Mouse (Mus musculus): Measurements from ENCODE around the gene Hdgfl3. TPM values are rescaled to one million over a fixed set of nuclear protein-coding genes. Genes with fewer than 3 reads are reported as not detected.

The Hdgfl3 gene
- polyA plus RNA-seq, 1 experiment from 2014 or later, result 0.41 TPM

- Histone ChIP-seq H3K36me3 (replicated peaks) (no peaks in the 10 kb centered on the region), H3K27ac (replicated peaks) (no peak overlapping the region), H3K4me2 (no peak overlapping the region), H3K9me3 (replicated peaks) (no peaks in the 10 kb centered on the region), H3K9ac (no peak overlapping the region), H3K4me3 (replicated peaks) (no peak overlapping the region), H3K27me3 (peaks cover 19% of the 10 kb centered on the region; the same call in 1 of the 2 replicates), H3K4me1 (replicated peaks) (no peaks in the 10 kb centered on the region)
- no peak for ATAC-seq (ENCODE audit: insufficient read depth)
- WGBS (ENCODE audit: insufficient replicate concordance), result 18% methylated on average over 4 of the region's 4 CpGs
Observed at GRCm38 (mm10) chr7:81945398-81945797, 11.1 kb upstream of the Hdgfl3 start.

GRCm38 (mm10) chr7:81934806-81935205 is 533 bp upstream of the Hdgfl3 start:
- 16% methylated on average over 5 of the region's 5 CpGs for WGBS (ENCODE audit: insufficient replicate concordance)
- ATAC-seq (ENCODE audit: insufficient read depth), result no peak

DNA sequence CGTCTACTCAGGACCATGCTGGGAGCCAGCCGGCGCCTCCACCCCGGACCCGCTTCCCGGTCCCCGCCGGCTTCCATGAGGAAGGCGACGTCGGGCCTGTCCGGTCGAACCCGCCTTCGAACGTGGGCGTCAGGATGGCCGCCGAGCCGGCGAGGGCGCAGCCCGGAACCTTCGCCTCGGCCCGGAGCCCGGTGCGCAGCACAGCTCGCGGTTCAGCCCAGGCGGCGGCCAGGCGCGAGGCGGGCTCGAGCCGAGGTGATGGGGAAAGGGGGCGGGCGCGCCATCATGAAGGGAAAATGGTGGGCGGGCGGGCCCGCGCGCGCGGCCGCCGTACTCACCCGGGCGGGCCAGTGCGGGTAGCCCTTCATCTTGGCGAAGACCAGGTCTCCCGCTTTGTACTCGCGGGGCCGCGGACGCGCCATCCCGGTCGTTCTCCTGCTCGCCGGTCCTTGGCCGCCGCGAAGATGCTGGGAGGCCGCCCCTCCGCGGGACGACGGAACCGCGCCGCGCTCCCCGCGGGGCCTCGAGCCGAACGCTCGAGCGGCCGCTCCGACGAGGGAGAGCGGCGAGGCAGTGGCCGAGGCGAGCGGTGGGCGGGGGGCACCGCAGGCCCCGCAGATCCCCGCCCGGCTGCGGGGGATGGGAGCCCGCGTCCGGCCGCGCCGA is 539 bp downstream of the Hdgfl3 start:
- Histone ChIP-seq H3K27ac (replicated peaks) (no peak overlapping the region), H3K9ac (no peak overlapping the region), H3K27me3 (peaks cover 78% of the 10 kb centered on the region), H3K4me2 (peak overlapping the region; percentile 62), H3K4me1 (replicated peaks) (peaks cover 3% of the 10 kb centered on the region; the same call in 1 of the 2 replicates), H3K9me3 (replicated peaks) (no peaks in the 10 kb centered on the region), H3K36me3 (replicated peaks) (no peaks in the 10 kb centered on the region), H3K4me3 (replicated peaks) (peak overlapping the region; percentile 50)
- WGBS (ENCODE audit: insufficient replicate concordance), result 1% methylated on average over 99 of the region's 103 CpGs
- no peak for ATAC-seq (ENCODE audit: insufficient read depth)

More at GRCm38 (mm10) chr7:81934806-81935205, 533 bp upstream of the Hdgfl3 start:
- Histone ChIP-seq H3K4me2 (peak overlapping the region; percentile 62; the same call in 1 of the 2 replicates), H3K27me3 (peaks cover 75% of the 10 kb centered on the region), H3K27ac (replicated peaks) (no peak overlapping the region), H3K4me1 (replicated peaks) (peaks cover 3% of the 10 kb centered on the region; the same call in 1 of the 2 replicates), H3K4me3 (replicated peaks) (peak overlapping the region; percentile 50; the same call in 1 of the 2 replicates), H3K9ac (no peak overlapping the region), H3K9me3 (replicated peaks) (no peaks in the 10 kb centered on the region), H3K36me3 (replicated peaks) (no peaks in the 10 kb centered on the region)

DNA sequence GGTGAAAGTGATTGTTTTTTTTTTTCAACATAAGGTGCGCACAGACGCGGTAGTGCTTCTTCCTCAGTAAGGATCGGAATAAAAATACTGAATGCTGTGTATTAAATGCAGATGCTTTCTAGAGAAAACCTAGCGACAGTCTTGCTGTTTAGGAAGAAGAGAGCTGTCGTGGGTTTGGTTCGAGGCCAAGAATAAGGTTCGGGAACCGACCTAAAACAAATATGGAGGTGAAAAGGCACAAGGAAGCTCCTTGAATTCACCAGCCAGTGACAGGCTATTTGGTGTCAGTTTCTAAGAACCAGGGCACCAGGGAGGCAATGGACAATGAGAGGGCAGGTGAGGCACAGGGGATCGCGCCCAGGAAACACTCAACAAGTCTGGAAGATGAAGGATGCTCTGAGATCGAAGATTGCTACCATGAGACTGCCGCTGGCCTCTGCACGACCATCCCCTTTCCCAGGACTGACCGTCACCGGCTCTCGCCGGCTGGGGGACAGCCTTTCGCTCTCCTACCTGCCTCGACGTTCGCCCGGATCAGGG is 1.1 kb downstream of the Hdgfl3 start:
- Histone ChIP-seq H3K9ac (no peak overlapping the region), H3K4me2 (peak overlapping the region; percentile 62), H3K27me3 (peaks cover 74% of the 10 kb centered on the region), H3K9me3 (replicated peaks) (no peaks in the 10 kb centered on the region), H3K4me3 (replicated peaks) (peak overlapping the region; percentile 50), H3K4me1 (replicated peaks) (peaks cover 3% of the 10 kb centered on the region; the same call in 1 of the 2 replicates), H3K27ac (replicated peaks) (no peak overlapping the region), H3K36me3 (replicated peaks) (no peaks in the 10 kb centered on the region)
- 13% methylated on average over 22 of the region's 23 CpGs for WGBS (ENCODE audit: insufficient replicate concordance)
- ATAC-seq (ENCODE audit: insufficient read depth), result no peak

DNA sequence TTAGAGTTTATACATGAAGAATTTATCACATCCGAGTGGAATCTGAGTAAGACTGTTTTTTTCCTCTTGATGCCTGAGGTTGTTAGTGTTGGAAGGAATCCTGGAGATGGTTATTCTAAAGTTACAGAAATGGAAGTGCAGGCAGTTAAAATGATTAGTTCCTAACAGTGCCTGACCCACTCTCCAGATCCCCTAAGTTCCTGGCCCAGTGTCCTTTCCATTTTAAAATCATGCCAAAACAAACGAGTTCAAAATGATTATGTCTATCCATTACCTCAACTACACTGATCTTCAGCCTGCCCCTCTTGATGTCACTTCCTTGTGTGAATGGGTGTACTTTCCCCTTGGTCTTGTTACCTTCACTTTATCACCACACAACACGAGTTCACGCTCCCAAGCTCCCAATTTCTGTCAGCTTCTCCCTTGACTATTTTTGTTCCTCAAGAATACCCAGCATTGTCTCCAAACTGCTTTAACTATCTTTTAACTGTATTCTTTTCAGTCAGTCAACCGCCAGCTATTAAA is 1.7 kb downstream of the Hdgfl3 start:
- WGBS (ENCODE audit: insufficient replicate concordance), result 41% methylated on average over 5 of the region's 5 CpGs
- Histone ChIP-seq H3K4me2 (no peak overlapping the region), H3K9ac (no peak overlapping the region), H3K9me3 (replicated peaks) (no peaks in the 10 kb centered on the region), H3K36me3 (replicated peaks) (no peaks in the 10 kb centered on the region), H3K4me1 (replicated peaks) (peaks cover 3% of the 10 kb centered on the region; the same call in 1 of the 2 replicates), H3K4me3 (replicated peaks) (no peak overlapping the region), H3K27me3 (peaks cover 69% of the 10 kb centered on the region), H3K27ac (replicated peaks) (no peak overlapping the region)
- no peak for ATAC-seq (ENCODE audit: insufficient read depth)

DNA sequence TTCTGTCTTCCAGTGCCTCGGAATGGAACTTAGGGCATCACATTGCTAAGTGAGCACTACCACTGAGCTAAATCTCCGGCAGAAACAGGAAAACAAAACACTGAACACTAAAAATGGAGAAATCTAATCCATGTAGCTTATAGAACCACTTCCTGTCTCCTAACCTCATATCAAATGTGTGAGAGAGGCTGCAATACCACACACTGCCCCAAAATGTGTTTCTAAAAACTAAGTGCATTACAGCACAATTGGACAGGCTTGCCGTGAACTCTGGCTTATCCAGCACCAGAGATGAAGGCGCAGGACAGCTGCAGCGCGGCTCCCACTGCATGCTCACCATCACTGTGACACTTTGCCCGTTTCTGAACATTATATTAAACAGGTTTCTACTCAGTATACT is 5.3 kb downstream of the Hdgfl3 start:
- no peaks in the 10 kb centered on the region for H3K9me3 ChIP-seq (replicated peaks)
- H3K27me3 ChIP-seq, result peaks cover 38% of the 10 kb centered on the region
- no peak overlapping the region for H3K4me3 ChIP-seq (replicated peaks)
- no peak overlapping the region for H3K4me2 ChIP-seq
- ATAC-seq (ENCODE audit: insufficient read depth), result no peak
- no peaks in the 10 kb centered on the region for H3K36me3 ChIP-seq (replicated peaks)
- H3K27ac ChIP-seq (replicated peaks), result no peak overlapping the region
- peaks cover 3% of the 10 kb centered on the region; the same call in 1 of the 2 replicates for H3K4me1 ChIP-seq (replicated peaks)
- 52% methylated on average over 7 of the region's 7 CpGs for WGBS (ENCODE audit: insufficient replicate concordance)
- H3K9ac ChIP-seq, result no peak overlapping the region

- 12% methylated on average over 1 of the region's 1 CpGs for WGBS (ENCODE audit: insufficient replicate concordance)
- Histone ChIP-seq H3K4me2 (no peak overlapping the region), H3K4me1 (replicated peaks) (no peaks in the 10 kb centered on the region), H3K27me3 (no peaks in the 10 kb centered on the region), H3K27ac (replicated peaks) (no peak overlapping the region), H3K36me3 (replicated peaks) (no peaks in the 10 kb centered on the region), H3K9me3 (replicated peaks) (no peaks in the 10 kb centered on the region), H3K9ac (no peak overlapping the region), H3K4me3 (replicated peaks) (no peak overlapping the region)
- ATAC-seq (ENCODE audit: insufficient read depth), result no peak
Observed at GRCm38 (mm10) chr7:81921379-81921952, 12.8 kb downstream of the Hdgfl3 start.

DNA sequence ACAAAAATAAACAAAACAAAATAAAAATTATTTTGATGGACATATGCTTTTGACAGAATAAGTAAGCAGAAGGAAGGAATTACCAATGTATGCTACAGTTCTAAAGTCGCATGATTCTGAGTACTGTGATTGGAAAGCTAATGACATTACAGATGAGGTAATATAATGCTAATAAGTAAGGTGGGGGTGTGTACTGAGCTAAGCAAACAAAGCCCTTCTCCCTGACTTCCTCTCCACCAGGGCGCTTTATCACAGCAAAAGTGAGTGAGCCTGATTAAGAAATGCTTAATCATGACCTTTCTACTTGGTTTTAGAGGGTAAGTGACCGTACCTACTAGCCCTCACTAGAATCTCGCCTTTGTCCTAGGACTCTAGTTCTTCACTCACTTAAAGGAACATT is 14.0 kb downstream of the Hdgfl3 start:
- Histone ChIP-seq H3K27me3 (no peaks in the 10 kb centered on the region), H3K4me1 (replicated peaks) (no peaks in the 10 kb centered on the region), H3K27ac (replicated peaks) (no peak overlapping the region), H3K9ac (no peak overlapping the region), H3K4me2 (no peak overlapping the region), H3K9me3 (replicated peaks) (no peaks in the 10 kb centered on the region), H3K36me3 (replicated peaks) (no peaks in the 10 kb centered on the region), H3K4me3 (replicated peaks) (no peak overlapping the region)
- WGBS (ENCODE audit: insufficient replicate concordance), result 57% methylated on average over 4 of the region's 4 CpGs
- ATAC-seq (ENCODE audit: insufficient read depth), result no peak

DNA sequence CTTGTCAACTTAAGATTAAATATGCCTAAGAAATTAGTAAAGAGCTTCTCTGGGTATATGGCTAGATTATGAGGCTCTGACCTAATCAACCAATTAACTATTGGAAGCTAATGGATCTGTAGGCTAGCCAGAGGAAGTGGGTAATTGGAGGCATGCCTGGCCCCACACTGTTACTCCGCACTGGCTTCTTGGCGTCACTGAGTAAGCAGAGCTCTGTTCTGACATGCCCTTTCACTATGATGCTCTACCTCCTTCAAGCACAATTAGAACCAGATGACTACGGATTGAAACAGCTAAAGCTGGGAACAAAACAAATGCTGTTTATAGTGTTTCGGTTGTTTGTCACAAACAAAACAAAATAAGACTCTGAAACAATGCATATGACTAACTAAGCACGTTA is 16.0 kb downstream of the Hdgfl3 start:
- Histone ChIP-seq H3K36me3 (replicated peaks) (no peaks in the 10 kb centered on the region), H3K4me1 (replicated peaks) (no peaks in the 10 kb centered on the region), H3K27me3 (no peaks in the 10 kb centered on the region), H3K27ac (replicated peaks) (no peak overlapping the region), H3K4me3 (replicated peaks) (no peak overlapping the region), H3K9ac (no peak overlapping the region), H3K4me2 (no peak overlapping the region), H3K9me3 (replicated peaks) (no peaks in the 10 kb centered on the region)
- ATAC-seq (ENCODE audit: insufficient read depth), result no peak
- WGBS (ENCODE audit: insufficient replicate concordance), result 58% methylated on average over 5 of the region's 5 CpGs

DNA sequence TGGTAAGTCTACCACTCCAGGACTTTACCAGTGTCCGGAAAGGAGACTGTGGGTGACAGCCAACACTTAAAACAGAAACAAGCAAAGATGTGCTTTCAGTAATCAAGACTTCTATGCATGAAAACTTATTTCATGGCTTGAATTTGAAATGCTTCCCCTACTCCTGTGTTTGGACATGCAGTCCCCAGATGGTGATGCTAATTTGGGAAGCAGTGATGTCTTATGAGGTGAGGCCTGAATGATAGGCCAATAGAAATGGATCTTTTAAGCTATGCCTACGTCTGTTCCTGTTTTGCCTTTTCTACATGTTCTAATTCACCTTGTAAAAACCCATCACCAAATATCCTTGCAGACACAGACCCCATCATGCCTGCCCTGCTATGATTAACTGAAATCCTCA is 29.3 kb downstream of the Hdgfl3 start:
- H3K4me1 ChIP-seq (replicated peaks), result no peaks in the 10 kb centered on the region
- no peak overlapping the region for H3K4me3 ChIP-seq (replicated peaks)
- ATAC-seq (ENCODE audit: insufficient read depth), result no peak

GRCm38 (mm10) chr7:81904094-81904493 is 30.2 kb downstream of the Hdgfl3 start:
- Histone ChIP-seq H3K4me1 (replicated peaks) (no peaks in the 10 kb centered on the region), H3K9me3 (replicated peaks) (no peaks in the 10 kb centered on the region), H3K4me2 (no peak overlapping the region), H3K27me3 (peaks cover 16% of the 10 kb centered on the region; the same call in 1 of the 2 replicates), H3K9ac (no peak overlapping the region), H3K4me3 (replicated peaks) (no peak overlapping the region), H3K36me3 (replicated peaks) (no peaks in the 10 kb centered on the region), H3K27ac (replicated peaks) (no peak overlapping the region)
- ATAC-seq (ENCODE audit: insufficient read depth), result no peak
- 50% methylated on average over 4 of the region's 4 CpGs for WGBS (ENCODE audit: insufficient replicate concordance)

More for the DNA sequence above, 29.3 kb downstream of the Hdgfl3 start:
- no peak overlapping the region for H3K9ac ChIP-seq
- no peaks in the 10 kb centered on the region for H3K9me3 ChIP-seq (replicated peaks)
- WGBS (ENCODE audit: insufficient replicate concordance), result 65% methylated on average over 2 of the region's 2 CpGs
- no peaks in the 10 kb centered on the region for H3K36me3 ChIP-seq (replicated peaks)
- H3K27ac ChIP-seq (replicated peaks), result no peak overlapping the region
- H3K27me3 ChIP-seq, result peaks cover 16% of the 10 kb centered on the region; the same call in 1 of the 2 replicates
- no peak overlapping the region for H3K4me2 ChIP-seq

All from liver, embryonic 15.5 days (tissue).